Mouse (Mus musculus): Measurements from ENCODE around the gene Cyp2d11.

DNA sequence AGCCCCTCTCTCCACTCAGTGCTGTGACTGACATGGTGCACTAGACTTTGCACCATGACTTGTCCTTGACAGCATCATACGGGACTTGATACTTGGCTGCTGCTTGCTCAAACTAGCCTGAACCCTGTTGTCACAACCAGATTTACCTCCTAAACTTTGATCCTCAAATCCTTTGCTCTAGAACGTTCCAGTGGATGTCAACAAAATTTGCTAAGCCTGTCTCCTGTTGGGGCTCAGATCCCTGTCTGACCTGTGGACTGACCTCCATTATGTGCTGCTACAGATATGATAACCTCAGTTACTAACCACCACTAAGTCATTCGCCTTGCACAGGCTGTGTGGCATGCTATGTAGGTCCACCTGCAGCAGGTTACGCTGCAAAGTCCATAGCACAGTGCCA lies 29.1 kb upstream of the Cyp2d11 start:
- TF ChIP-seq CTCF (IDR thresholded peaks at IDR 0.05; ENCODE audit: low read depth), result no peak
- TF ChIP-seq EP300 (optimal IDR thresholded peaks at IDR 0.05), result no peak

All from stomach, postnatal 0 days (tissue).